Mouse (Mus musculus): Measurements from ENCODE around the gene Agpat1. TPM values are rescaled to one million over a fixed set of nuclear protein-coding genes. Genes with fewer than 3 reads are reported as not detected.

The Agpat1 gene
- total RNA-seq, 2 experiments from 2014 or later: 59.3 to 62.4 TPM

DNA sequence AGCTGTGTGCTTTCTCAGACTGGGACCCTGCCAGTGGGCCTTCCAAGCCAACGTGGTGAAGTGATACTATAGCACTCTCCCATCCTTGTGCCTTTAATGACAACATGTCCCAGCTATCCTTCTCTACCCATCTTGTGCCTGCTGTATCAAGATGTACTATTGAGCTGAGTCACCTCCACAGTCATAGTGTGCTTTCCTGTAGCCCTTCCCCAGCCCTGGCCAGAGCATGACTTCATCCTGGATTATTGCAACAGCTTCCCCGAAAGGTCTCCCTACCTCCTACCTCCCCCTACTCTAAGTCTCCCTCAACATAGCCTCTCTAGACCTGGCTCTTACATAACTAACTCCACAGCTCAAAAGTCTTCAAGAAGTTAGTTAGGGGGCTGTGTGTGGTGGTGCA lies 31.6 kb downstream of the Agpat1 start:
- no peak for DNase-seq

DNA sequence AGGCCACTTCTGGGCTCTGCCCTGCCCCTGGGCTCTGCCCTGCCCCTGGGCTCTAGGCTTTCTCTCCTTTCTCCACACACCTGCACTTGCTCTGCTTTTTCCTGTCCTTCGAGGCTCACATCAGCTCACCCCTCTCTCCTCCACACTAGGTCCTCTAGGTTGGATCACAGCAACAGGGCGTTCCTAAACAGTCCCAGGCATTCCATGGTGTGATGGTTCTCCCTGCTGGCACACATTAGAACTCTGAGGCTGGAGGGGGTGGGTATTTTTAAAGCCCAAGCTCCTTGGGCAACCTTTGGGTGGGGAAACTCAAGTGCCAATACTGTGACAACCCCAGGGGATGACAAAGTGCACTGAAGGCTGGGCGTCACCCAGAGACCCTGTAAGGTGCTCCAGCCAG lies 33.4 kb downstream of the Agpat1 start:
- no peak for DNase-seq

DNA sequence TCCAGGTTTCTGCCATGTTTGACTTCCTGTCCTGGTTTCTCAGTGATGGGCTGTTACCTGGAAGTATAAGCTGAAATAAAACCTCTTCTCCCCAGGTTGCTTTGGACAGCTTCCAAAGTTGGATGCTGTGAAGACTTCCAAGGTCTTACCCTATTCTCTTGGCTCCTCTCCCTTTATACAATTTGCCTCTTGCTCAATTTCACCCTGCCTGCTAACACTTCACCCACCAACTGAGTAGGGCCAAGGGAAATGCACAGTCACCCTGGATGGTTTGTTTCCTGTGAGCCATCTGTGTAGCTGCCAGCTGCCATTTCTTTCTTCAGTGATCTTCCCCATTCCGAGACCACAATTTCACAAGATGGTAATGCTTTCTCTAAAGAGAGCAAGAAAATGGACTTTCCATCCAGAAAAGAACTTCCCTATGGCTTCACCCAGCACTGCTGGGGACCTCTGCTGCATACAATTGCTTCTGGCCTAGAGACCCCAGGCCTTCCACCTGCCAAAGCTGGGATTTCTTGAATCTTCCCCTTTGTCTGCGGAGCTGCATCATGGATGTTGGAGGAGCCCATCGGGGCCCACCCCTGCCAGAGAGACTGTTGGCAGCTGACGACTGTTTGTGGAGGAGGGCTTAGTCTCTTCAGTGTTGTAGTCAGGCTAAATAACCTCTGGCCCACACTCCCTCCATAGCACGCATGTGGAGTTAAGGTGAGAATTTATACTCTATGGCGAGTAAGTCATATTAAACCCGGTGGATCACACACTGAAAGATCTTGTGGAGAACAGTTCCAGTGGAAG lies 35.6 kb downstream of the Agpat1 start:
- no peak for DNase-seq

DNA sequence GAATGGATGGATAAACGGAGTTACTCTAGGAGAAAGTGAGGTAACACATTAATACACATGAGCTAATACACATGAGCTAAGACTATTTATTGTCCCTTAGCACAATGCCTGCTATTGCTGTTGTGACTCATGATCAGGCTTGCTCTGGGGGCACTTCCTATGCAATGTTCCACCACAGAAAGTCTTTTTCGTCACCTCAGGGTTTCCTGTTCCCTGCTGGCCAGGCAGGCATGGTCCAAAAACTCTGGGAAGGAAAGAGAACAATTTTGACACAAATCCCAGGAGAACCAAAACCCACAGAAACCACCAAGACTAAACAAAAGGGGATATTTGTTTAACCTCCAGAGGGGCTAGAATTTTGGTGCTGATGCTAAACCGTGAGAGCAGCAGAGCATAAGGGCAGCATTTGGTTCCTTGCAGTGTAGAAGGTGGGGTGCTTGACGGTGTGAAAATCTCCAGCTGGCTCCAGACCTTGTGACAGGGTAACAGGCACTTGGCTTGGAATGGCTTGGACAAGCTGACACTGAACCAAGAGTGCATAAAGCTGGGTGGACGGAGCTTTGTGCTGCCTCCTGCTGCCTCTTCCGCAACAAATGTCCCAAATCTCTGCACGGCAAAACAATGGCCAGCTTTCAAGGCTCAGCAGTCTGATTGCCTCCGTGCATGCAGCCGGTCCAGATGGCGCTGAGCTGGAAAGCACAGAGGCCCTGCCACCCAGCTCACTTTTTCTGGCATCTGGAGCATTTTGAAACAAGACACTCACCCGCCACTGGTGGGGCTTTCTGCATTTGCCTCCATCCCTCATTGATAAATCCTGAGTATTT lies 36.9 kb downstream of the Agpat1 start:
- DNase-seq: peak; percentile 62

DNA sequence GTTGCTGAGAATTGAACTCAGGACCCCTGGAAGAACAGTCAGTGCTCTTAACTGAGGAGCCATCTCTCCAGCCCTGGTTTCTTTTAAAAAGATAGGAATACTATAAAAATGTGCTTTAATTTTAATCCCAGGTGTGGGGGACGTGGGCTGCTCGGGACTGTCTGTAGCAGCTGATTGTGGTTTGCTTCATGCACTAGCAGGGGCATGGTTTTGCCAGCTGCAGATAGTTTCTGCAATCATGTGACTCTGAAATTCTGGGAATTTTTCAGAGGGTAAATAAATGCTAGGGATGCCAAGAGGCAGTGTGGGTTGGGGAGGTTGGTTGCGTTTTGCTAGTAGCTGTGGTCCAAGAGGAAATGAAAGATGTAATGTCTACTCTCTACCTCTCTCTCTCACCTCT lies 37.9 kb downstream of the Agpat1 start:
- DNase-seq: no peak

DNA sequence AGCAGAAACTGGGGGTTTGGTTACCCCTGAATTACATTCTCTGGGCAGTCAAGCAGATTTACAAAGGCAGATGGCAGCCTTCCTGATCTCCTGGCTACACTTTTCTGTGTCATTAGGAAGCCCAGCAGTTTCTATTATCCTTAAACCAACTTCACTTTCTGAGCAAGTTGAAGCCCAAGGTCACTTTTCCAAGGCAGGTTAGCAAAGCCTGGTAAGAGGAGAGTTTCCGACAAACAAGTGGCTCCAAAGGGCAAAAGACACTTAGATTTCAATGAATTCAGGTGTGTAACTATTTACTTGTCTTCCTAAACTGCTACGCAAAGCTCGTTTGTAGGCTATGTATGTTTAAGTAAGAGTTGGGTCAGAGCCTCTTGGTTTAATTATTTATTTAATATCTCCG lies 39.3 kb downstream of the Agpat1 start:
- DNase-seq: no peak

DNA sequence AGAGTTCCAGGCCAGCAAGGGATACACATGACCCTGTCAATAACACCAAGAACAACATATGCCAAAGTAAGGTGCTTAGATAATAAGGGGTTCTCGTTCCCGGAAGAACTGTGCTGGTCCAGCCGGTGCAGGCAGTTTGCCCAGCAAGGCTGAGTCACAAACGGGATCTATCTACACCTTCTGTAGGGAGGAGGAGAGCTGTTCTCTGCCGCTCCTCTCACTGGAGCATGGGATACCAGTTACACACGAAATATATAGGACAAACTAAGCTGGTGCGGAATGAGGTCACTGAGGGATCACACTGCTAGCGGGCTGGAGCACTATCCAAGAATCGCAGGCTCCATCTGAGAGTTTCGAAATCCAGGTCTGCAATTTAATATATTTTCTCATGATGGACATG lies 39.9 kb downstream of the Agpat1 start:
- DNase-seq: no peak

DNA sequence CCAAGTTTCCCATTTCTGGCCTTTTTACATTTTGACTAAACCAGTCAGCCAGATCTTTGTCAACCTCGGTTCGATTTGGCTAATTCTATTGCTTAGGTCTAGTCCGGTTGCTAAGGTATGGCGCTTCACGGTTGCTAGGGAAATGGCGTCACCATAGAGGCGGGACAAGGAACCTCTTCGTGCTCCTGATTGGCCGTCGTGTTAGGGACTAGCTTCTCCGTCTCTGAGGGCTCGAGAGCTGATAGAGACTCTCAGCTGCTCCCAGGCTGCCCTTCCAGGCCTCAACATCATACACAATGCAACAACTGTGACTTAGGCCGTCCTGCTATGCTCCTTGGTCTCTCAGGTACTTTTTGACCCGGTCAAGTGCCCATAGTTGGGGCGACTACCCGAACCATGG lies 40.5 kb downstream of the Agpat1 start, which contains the start of gene Fkbpl:
Gene Fkbpl (plus strand): TSS at position 157 of the 400 bp plus-strand sequence.
- DNase-seq: peak; percentile 97

DNA sequence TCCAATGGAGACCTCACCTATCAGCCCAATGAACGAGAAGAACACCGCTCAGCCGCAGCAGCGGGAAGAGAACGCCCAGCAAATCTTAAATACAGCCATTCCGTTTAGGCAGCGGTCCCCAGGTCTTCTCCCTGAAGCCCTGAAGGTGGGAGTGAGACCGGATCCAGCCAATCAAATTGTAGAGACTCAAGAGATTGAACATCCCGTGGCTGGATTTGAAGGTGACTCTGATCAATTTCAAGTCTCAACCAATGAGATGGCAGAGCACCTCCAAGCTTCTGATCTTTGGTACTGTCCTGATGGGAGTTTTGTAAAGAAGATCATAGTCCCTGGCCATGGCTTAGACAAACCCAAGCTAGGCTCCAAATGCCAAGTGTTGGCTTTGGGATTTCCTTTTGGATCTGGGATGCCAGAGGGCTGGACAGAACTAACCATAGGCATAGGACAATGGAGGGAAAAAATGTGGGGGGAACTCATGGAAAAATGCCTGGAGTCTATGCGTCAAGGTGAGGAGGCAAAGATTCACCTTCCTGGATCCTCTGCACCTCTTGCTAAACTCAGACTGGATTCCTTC lies 41.3 kb downstream of the Agpat1 start:
- DNase-seq: no peak

DNA sequence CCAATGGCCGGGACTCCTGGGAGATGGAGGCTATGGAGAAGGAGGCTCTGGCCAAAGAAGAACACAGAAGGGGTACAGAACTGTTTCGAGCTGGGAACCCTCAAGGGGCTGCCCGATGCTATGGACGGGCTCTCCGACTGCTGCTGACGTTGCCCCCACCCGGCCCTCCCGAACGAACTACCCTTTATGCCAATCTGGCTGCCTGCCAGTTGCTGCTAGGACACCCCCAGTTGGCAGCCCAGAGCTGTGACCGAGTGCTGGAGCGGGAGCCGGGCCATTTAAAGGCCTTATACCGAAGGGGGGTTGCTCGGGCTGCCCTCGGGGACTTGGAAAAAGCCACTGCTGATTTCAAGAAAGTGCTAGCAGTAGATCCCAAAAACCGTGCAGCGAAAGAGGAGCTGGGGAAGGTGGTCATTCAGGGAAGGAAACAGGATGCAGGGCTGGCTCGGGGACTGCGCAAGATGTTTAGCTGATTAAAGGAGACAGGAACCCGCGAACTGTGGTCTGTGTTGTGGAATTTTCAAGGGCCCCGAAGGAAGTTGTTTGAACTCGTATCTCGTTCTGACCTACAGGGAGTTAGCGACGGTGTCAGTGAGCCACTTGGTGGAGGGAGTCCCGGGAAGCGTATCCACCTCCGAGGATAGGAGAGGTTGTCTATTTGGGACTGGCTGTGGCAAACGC lies 41.9 kb downstream of the Agpat1 start:
- DNase-seq: no peak

DNA sequence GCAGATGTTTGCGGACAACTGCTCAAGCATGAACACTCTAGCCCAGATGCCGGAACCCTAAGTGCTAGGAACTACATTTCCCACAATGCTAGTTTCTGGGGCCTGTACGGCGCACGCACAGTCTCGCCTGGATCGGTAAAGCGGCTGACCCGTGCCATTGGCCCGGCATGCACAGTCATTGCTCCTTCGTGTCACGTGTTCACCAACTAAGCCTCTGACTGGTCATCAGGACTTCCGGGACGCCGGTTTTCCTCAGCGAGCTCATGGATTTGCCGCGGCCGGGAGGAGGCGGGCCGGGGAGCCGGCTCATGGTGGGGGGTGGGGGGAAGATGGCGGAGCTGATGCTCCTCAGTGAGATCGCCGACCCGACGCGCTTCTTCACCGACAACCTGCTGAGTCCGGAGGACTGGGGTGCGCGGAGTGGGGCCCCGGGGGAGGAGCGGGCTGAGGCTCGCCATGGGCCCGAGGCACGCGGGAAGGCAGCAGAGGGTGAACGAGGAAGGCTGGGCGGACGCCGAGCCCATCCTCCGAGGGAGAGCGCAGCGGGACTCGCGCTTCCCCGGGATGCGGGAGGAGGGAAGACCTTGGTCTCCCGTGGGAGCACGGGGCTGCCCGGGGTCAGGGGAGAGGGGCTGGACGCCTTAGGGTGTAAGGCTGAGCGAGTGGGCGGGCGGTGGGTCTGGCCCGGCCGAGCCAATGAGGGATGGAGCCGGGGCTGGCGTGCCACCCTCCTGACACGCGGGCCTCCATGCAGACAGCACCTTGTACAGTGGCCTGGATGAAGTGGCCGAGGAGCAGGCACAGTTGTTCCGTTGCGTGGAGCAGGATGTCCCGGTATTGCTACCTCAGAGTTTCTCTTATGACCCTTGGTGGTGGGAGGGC lies 43.1 kb downstream of the Agpat1 start, which contains the start of gene Atf6b:
Gene Atf6b (plus strand): TSS at position 241 of the 882 bp plus-strand sequence.
- DNase-seq: peak; percentile 95

DNA sequence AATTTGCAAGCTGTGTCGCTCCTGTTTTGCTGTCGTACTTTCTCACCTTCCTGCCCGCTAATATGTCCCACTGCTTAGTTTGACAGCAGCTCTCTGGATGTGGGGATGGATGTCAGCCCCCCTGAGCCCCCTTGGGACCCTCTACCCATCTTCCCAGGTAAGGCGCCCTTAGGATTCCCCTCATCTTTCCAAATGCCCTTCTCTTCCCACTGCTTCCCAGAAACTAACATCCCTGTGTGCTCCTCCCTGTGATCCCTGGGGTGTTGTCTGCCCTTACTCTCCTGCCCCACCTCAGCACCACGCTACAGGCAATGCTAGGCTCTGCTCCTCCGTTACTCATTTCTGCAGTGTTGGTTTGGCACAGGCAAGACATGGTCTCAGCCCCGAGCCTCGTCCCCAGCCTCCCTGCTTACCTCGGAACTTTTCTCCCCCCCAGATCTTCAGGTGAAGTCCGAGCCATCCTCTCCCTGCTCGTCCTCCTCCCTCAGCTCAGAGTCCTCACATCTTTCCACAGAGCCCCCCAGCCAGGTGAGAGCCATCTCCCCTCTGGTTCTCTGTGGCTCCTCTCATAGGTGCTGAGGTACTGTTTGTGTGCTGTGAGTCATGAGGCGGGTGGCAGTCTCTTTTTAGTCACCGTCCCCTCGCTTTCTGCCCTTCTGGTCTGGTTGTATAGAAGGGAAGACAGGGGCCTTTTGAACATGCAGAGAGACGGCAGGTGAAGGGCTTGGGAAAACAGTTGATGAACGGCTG lies 44.3 kb downstream of the Agpat1 start:
- no peak for DNase-seq

DNA sequence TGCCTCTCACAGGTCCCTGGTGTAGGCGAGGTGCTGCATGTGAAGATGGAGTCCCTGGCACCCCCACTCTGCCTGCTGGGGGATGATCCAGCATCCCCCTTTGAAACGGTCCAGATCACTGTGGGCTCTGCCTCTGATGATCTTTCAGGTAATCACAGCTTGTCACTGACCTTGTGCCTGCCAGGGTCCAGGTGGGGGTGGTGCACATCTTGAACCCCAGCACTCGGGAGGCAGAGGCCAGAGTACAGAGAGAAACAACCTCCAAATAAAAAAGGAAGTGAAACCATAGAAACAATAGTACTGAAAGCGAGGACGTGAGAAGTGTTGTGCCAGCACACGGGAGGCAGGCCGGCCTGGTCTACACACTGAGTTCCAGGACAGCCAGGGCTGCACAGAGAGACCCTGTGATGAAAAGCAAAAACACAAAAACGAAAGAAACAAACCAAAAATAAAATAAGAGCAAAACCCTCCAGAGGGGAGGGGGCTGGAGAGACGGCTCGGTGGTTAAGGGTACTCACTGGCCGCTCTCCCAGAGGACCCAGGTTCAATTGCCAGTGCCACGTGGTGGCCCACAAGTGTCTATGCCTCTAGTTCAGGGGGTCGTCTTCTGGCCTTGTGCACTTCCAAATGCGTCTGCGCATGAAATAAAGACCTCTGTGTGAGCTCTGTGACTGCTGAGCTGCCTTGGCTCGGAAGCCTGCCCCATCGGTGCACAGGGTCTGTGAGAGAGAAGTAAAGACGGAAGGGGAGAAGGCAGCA lies 45.2 kb downstream of the Agpat1 start:
- no peak for DNase-seq

DNA sequence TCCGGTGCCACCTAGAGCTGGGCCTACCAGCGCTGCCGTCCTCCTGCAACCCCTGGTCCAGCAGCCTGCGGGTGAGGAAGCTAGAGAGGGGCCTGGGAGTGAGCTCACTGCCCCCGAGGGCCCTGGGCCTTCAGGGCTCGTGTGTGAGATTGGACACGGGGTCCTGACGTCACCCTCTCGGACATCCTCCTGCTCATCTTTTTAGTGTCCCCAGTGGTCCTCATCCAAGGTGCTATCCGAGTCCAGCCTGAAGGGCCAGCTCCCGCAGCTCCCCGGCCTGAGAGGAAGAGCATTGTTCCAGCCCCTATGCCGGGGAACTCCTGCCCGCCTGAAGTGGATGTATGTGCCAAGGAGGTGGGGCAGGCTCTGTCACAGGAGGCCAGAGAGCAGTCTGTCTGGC lies 46.7 kb downstream of the Agpat1 start:
- no peak for DNase-seq

DNA sequence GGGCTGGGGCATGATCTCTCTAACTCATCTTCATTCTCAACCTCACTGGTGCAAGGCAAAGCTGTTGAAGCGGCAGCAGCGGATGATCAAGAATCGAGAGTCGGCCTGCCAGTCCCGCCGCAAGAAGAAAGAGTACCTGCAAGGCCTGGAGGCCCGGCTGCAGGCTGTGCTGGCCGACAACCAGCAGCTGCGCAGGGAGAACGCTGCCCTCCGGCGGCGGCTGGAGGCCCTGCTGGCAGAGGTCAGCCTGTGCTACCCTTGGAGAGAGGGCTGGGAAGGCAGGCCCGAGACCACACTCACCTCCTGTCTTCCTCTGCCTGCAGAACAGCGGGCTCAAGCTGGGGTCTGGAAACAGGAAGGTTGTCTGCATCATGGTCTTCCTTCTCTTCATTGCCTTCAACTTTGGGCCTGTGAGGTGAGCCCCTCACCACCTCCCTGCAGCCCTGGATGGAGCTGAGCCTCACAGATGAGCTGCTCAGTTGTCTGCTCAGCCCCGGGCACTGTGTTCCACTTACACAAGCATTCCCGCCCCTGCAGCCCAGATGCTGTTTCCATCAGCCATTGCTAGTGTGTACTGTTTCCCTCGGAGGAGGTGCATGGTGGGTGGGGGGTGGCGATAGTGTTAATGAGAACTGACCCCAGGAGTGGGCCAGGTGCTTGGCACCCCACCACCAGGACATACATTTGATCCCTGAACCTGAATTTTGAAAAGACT lies 47.6 kb downstream of the Agpat1 start:
- DNase-seq: peak; percentile 71

DNA sequence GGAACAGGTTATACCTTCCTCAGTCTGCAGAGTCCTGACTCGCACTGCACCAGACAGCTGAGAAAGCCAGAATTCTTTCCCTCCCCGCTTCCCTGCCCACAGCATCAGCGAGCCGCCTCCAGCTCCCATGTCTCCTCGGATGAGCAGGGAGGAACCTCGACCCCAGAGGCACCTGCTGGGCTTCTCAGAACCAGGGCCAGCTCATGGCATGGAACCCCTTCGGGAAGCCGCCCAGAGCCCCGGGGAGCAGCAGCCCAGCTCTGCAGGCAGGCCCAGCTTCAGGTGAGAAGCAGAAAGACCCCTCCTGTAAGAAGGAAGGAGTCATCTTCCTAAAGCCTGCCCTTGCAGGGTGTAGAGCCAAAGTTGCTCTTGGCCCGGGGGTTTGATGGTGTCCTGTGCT lies 48.5 kb downstream of the Agpat1 start:
- no peak for DNase-seq

DNA sequence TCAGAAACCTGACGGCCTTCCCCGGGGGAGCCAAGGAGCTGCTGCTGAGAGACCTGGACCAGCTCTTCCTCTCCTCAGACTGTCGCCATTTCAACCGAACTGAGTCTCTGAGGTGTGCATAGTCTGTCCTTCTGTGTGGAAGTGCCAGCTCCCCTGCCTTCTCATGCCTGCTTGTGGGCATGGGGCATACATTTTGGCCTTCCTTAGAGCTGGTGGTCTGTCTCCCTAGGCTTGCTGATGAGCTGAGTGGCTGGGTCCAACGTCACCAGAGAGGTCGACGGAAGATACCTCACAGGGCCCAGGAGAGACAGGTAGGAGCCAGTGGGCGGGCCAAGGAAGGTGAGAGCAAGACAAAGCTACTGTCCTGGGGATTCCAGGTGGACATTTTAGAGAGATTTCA lies 48.9 kb downstream of the Agpat1 start:
- no peak for DNase-seq

DNA sequence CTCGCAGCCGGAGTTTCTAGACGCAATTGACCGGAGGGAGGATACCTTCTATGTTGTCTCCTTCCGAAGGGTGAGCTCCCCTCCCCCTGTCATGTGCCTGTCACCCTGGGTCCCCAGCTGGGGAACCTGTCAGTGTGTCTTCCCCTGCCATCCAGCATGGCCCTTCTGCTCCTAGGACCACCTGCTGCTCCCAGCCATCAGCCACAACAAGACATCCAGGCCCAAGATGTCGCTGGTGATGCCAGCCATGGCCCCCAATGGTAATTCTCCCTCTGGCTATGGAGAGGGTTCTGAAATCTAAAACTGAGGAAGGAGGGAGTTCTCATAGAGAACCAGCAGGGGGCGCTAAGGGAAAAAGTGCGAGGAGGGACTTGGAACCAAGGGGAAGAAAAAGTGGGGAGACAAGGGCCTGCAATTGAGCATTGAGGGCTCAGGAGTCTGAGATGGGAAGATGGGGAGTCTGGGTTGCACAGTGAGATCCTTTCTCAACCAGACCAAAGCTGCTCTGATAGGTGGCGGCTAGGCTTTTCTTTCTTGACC lies 49.8 kb downstream of the Agpat1 start:
- DNase-seq: peak; percentile 80

DNA sequence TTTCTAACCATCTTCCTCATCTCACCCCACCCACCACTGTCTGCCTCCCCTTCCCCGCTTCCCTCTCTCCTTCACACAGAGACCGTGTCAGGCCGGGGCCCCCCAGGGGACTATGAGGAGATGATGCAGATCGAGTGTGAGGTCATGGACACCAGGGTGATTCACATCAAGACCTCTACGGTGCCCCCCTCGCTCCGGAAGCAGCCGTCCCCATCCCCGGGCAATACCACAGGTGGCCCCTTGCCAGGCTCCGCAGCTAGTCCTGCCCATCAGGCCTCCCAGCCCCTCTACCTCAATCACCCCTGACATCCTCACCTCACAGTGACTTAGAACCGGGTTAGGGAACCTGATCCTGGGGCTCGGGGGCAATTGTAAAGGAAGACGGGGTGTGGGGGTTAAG lies 50.3 kb downstream of the Agpat1 start:
- DNase-seq: peak; percentile 46

Data from heart, postnatal 4 days (tissue).